Mouse (Mus musculus) kidney, adult 2 months (tissue): ENCODE measurements around the gene Unc5a.

ENCODE experiments used
- CTCF ChIP-seq: fragments of 200-500 bp; conservative IDR thresholded peaks from 2 replicates; pipeline ENCODE4 v1.5.1; 2011; ENCODE audit warnings: low read depth, mild to moderate bottlenecking, control low read depth, low read length, moderate library complexity, mixed read lengths; ENCODE audit not compliant: insufficient read depth, insufficient read length
- POLR2A ChIP-seq: fragments of 200-500 bp; IDR thresholded peaks from one replicate; pipeline ENCODE4 v1.6.1; 2011; ENCODE audit warnings: low read depth, low read length, control low read depth

- TF ChIP-seq CTCF (0 out of 2 replicates have a peak, but pooled peaks have one; percentile 12), POLR2A (no peak)
Observed at GRCm38 (mm10) chr13:54983614-54984013, 34.4 kb downstream of the Unc5a start.
